Mouse (Mus musculus): ENCODE measurements at regions not wholly inside any gene's neighbourhood (a gene's known extent, or its start where the extent isn't known, plus 50 kb on each side); places are given as distances from the start of the nearest gene placed in this dataset.

GRCm38 (mm10) chr2:133020173-133020837, 74.6 kb upstream of the Fermt1 start:
- DNase-seq (ENCODE audit: low spot score in 2 of 2) = peak; percentile 16 to 39

- DNase-seq (ENCODE audit: low spot score in 2 of 2) = no peak
Measured at GRCm38 (mm10) chr2:133021244-133021643, 75.5 kb upstream of the Fermt1 start.

GRCm38 (mm10) chr2:133027038-133027437, 81.3 kb upstream of the Fermt1 start:
- DNase-seq (ENCODE audit: low spot score in 2 of 2) = no peak

DNA sequence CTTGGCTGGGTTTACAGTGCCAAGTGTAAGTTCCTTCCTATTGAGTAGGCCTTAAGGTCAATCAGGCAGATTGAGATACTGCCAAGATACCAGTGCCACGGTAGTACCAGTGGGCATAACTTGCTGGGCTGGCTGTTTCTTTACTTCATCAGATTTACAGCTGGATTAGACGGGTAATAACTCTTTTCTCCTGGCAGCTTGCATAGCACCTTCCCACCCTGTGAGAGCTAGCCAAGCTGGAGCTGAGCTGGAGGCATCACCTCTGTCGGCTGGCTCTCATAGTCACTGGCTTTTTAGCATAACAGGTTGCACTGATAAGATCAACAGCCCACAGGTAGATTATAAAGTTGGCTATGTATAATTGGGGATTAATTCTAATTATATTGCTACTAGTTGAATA, 89.7 kb upstream of the Fermt1 start:
- no peak for DNase-seq (ENCODE audit: low spot score in 2 of 2)

DNA sequence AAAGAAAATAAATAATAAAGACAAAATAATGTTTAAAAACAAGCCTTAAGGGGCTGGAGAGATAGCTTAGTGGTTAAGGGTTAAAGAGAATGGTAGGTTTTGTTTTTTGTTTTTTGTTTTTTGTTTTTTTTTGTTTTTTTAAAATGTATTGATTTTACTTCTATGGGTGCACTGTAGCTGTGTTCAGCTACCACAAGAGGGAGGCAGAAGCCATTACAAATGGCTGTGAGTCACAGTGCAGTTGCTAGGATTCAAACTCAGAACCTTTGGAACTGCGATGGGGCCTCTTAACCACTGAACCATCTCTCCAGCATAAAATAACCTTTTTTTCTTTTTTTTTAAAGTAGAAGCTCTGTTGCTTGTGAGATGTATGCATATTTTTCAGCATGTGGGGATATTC, 95.0 kb upstream of the Fermt1 start:
- DNase-seq (ENCODE audit: low spot score in 2 of 2) = no peak

DNA sequence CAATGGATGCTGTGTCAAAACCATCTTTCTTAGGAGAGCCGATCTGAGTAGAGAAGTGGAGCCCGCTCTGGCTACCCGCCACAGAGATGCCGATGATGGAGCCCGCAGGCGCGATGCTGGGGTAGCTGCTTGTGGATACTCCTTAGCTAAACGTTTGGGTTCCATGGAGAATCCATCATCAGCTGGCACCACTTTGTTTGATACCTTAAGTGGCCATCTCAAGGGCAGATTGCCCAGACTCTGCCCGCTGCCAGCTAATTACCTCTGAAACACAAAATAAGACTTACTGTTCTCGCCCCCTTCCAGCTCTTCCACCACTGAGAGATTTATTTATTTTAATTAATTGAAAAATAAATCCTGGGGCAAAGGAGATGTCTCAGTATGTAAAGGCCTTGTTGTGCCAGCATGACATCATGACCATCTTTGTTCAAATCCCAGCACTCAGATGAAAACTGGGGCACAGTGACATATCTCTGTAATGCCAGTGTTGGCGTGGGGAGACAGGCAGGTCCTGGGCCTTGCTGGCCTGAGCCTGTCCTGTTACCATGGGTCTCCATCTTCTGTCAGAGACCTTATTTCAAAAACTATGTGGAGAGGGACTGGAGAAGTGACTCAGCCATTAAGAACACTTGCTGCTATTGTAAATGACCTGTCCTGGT, 132.1 kb upstream of the Fermt1 start:
- DNase-seq (ENCODE audit: low spot score in 2 of 2) = no peak

DNA sequence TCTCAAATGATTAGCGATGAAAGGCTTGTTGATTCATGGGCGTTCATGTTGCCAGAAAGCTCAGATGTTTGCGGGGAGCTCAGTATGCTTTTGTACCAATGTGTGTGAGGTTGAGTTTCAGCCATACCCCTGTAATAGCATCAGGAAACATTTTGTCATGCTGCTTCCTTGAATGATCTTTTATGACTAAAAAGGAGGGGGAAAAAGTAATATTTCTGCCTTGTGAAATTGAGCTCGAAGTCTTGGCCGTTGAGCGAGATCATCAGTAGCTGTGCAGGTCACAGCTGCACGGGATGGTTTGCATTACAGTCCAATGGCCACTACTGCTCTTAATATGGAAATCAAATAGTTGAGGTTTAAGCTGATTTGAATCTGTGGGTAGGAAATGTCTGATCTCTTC, 145.3 kb upstream of the Fermt1 start:
- DNase-seq (ENCODE audit: low spot score in 2 of 2) = no peak

- DNase-seq (ENCODE audit: low spot score in 2 of 2) = peak; percentile 5 to 15
Measured at GRCm38 (mm10) chr2:133113642-133114041, 167.9 kb upstream of the Fermt1 start.

DNA sequence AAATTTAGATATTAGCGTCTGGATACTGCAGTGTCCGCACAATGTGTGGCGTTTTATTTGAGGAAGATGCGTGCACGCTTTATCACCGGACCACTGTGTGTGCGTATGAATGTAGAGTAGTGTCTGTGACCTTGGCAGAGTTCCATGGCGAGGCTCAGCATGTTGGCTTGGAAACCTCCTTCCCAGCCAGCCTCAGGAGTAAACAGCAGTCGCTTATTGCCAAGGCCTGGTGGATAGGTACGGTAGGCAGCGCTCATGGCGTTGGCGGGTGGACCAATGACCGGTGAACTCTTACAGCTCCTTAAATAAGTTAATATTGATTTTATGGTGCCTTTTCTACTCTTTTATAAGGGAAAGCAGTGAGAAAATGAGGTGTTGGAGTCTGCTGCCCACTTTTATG, 172.9 kb upstream of the Fermt1 start:
- no peak for DNase-seq (ENCODE audit: low spot score in 2 of 2)

DNA sequence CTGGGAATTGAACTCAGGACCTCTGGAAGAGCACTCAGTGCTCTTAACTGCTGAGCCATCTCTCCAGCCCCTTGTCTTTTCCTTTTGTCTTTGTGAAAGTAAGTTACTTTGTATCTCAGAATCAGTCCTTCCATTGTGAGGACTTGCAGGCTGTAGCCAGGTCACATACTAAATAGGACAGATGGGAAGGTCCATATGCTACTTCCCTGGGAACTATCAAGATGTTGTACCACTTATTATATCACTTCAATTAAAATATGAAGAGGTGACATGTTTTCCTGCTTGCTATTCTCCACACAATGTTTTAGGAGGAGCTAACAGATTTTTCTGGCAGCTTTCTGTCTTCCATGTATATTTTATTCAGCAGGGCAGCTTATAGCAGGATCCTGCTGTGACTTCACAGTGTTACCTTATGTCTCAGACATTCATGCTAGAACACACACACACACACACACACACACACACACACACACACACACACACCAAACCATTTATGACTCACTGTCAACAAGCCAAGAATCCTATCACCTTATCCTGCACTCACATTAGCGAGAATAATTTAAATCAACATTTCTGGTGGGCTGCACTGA, 179.6 kb upstream of the Fermt1 start:
- DNase-seq (ENCODE audit: low spot score in 2 of 2) = no peak

- DNase-seq (ENCODE audit: low spot score in 2 of 2) = no peak
Measured at GRCm38 (mm10) chr2:133134878-133135277, 189.2 kb upstream of the Fermt1 start.

DNA sequence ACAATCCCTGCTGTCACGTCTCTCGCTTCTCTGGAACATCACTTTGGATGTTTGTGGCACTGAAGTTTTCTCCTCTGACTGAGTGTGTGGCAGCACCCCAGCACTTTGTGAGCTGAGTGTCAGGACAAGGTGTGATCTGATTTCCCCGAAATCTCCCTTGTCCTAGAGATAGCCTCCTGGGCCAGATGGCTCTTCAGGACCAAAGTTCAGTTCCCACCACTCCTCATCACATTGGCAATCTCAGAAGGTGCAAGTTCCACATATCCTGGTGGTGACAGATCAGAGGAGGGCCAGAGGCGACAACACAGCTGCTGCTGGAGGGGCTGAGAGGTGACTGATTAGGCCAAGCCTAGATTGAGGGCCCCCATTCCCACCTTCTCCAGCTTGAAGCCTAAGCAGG, 193.2 kb upstream of the Fermt1 start:
- DNase-seq (ENCODE audit: low spot score in 2 of 2) = no peak

DNA sequence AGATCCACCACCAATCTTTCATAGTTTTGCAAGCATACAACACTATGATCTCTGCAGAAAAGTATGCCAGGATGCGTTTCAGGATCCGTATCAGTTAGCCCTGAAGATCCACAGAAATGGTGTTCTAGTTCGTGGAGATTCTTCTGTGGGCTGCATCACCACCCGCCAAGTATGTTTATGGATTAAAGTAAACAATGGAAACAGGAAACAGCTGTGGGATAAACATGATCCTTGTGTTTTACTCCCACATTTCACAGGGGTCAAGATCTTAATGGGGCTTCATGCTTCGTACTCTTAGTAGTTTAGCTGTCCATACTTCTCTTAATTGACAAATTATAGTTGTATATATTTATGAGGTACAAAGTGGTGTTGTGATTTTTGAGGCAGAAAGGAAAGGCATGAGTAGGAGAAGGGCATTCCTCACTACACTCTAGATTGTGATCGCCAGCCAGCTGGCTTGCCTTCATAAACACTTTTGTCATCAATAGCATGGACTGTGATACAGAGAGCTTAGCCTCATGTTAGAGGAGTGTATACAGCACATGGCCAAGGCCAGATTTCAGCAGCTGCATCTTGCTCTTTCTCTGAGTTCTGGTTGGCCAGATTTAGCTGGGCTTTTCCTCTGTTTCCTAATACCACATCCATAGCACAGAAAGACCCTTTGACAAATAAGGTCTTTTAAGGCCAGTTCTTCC, 195.8 kb upstream of the Fermt1 start:
- no peak for DNase-seq (ENCODE audit: low spot score in 2 of 2)

DNA sequence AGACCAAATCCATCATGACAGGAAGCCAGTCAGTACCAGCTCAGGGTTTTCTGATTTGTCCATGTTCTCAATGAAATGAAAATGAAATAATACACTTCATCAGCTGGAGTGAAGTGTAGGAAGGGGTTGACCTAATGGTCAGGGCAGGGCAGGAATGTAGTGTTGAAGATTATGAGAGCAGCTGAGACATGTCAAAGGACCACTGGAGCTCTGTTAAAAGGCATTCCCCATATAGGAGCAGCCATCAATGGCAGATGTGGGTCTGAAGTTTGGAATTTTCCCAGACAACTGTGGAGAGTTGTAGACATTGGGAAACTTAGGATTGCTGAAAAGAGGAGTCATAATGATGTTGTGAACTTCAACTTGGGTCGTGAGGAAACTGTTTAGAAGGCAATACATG, 206.8 kb upstream of the Fermt1 start:
- DNase-seq (ENCODE audit: low spot score in 2 of 2) = no peak

GRCm38 (mm10) chr2:133156537-133156936, 210.8 kb upstream of the Fermt1 start:
- no peak for DNase-seq (ENCODE audit: low spot score in 2 of 2)

- no peak for DNase-seq (ENCODE audit: low spot score in 2 of 2)
Measured at GRCm38 (mm10) chr2:133158206-133158605, 212.5 kb upstream of the Fermt1 start.

DNA sequence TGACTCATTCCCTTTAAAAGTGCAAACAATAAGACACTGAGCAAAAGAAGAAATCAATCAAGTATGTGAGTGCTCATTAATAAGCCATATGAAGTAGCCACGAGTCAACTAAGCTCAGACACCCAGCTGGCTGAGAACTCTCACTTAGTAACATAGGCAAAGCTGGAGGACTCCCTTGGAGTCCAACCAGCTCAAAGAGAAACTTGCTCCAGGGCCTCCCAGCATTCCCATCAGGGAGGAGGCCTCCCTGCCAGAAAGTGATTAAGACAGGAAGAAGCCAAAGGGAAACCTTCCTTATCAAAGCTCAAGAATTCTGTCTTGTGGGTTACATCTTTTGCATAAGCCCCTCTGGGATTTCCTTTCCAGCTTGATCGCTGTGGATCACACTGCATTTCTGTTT, 213.7 kb upstream of the Fermt1 start:
- no peak for DNase-seq (ENCODE audit: low spot score in 2 of 2)

DNA sequence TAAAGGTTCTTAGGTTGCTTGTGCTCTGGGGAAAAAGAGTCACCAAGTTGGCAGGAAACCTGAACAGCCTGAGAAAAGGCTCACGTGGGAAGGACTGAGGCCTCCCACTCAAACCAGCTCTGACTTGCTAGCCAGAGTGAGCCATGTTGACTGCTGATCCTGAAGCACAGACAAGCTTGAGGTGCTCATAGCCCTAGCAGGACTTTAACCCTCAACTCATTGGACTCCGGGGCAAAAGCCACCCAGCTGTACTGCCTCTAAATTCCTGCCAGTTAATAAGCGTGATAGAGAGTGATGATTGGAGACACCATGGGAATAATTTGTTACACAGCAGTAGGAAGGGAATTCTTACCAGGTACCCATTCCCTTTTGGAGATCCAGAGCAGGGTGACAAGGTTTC, 230.7 kb upstream of the Fermt1 start:
- no peak for DNase-seq (ENCODE audit: low spot score in 2 of 2)

DNA sequence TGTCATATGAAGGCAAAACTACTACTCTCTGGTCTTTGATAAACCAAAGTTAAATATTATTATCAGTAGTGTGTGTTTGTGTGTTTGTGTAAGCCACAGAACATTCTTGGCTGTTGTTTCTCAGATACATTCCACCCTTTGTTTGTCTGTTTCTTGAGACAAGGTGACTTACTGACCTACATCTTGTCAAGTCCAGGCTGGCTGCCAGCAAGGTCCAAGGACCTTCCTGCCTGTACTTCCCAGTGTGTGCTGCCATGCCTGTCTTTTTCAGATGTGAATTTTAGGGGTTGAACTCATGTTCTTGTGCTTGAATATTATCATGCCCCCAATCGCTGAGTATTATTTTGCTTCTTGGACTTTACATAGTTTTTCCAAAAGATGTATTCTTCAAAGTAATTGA, 235.5 kb upstream of the Fermt1 start:
- DNase-seq (ENCODE audit: low spot score in 2 of 2) = no peak

- DNase-seq (ENCODE audit: low spot score in 2 of 2) = no peak
Measured at GRCm38 (mm10) chr2:133182920-133183319, 237.2 kb upstream of the Fermt1 start.

GRCm38 (mm10) chr2:133204295-133204866, 258.7 kb upstream of the Fermt1 start:
- DNase-seq (ENCODE audit: low spot score in 2 of 2) = no peak

DNA sequence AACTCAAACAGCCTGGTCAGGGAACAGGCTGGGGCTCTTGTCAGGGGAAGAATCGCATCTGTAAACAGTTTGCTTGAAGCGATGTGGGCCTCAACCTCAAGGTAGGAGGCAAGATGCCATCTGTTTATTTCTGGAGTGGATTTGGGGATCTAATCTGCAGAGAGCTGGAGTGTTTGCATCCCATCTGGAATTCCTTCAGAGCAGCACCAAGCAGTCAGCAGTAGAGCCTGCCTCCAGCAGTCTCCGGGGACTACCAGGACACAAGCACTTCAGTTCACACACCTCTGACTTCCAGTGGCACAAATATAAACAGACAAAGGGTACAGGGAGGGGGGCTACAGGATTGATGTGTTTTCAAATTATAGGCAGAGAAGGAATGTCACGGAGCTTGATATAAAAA, 262.8 kb upstream of the Fermt1 start:
- DNase-seq (ENCODE audit: low spot score in 2 of 2) = no peak

Measured in gastrocnemius, adult 8-10 months (tissue).